Mouse (Mus musculus) bone marrow macrophage, adult 2 months (primary cell): ENCODE results near the gene Ssr2.

Source experiments
- CTCF ChIP-seq: IDR thresholded peaks from 2 replicates; pipeline ENCODE4 v1.5.1; 2012; ENCODE audit warnings: low read depth, mild to moderate bottlenecking, low read length, moderate library complexity
- POLR2A ChIP-seq: IDR thresholded peaks from 2 replicates; pipeline ENCODE4 v1.6.1; 2012; ENCODE audit warnings: mild to moderate bottlenecking, low read depth, low read length, borderline replicate concordance

DNA sequence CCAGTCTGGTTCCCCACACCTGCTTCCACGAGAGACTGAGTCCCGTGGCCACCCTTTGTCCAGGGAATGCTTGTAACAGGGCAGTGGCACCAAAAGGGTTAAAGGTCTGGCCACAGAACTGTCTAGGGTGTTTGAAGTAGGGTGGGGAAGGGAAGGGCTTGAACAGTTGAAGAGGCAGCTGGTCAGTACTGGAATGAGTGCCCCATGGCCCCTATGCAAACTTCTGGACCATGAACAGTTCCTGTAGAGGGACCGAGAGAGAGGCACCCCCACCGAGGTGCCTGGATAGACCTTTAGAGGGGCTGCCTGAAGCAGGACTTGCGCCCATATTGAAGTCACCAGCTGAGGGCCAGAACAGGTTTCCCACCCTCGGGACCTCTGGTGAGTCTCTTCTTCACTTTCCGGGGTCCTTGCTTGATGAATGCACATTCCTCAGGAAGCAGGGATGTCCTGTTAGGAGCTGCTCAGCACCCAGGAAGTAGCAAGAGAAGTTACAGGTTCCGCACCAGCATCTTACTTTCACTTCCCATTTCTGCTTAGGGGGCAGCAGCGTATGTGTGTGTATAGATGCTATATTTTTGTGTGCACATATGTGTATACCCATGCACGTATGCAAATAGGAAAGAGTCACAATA is 17.4 kb downstream of the Ssr2 start:
- TF ChIP-seq CTCF: no peak
- no peak for TF ChIP-seq POLR2A
